Mouse (Mus musculus) yolk sac, embryonic 10.5 days (tissue): Measurements from ENCODE around the gene Pdia3.
"Not testable (repeated sequence)": the region's sequence is repeated elsewhere in the genome, so short reads cannot be mapped to it uniquely, and the experiment has no call there.

Source experiments
- DNase-seq: peaks from one replicate; pipeline ENCODE4 v3.0.0-alpha.2; 2017; ENCODE audit warnings: low spot score

The Pdia3 gene

DNA sequence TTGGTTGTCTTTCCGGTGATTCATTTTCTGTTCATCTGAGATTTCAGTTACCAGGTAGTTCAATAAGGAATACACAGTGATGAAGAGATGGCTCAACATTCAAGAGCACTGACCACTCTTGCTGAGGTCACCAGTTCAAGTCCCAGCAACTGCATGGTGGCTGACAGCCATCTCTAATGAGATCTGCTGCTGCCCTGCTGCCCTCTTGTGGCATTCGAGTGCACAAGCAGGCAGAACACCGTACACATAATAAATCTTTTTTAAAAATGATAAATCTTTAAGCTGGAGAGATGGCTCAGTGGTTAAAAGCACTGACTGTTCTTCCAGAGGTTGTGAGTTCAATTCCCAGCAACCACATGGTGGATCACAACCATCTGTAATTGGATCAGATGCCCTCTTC lies 66.9 kb downstream of the Pdia3 start:
- DNase-seq: no peak

DNA sequence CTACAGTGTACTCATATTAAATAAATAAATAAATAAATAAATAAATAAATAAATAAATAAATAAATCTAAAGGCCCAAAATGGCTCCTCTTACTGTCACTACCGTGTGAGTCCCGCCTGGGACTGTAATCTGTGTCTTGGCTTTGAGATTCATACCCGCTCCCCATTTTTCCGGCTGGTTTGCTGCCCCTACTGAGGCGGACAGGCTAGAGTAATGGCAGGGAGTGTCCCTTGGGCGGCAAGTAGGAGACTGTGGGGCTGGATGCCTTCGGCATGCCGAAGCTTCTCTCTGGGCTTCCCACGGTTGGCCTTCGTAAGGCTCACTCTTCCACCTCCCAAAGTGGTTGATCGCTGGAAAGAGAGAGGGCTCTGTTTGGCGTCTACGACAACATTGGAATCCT lies 67.3 kb downstream of the Pdia3 start:
- DNase-seq: not testable (repeated sequence)

DNA sequence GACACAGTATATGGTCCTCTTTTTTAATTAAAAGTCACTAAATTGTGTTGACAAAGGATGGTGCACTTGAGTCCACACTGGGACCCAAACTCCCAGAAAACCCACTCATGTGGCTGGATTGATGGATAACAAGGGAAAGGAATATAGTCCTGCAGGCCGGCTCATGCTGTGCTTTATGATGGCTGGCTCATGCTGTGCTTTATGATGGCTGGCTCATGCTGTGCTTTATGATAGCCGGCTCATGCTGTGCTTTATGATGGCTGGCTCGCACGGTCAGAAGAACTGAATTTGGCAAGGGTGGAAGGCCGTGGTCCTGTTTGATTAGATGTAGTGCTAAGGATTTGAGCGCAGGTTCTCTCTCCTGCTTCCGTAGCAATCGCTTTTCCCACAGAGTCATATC lies 70.0 kb downstream of the Pdia3 start:
- no peak for DNase-seq

DNA sequence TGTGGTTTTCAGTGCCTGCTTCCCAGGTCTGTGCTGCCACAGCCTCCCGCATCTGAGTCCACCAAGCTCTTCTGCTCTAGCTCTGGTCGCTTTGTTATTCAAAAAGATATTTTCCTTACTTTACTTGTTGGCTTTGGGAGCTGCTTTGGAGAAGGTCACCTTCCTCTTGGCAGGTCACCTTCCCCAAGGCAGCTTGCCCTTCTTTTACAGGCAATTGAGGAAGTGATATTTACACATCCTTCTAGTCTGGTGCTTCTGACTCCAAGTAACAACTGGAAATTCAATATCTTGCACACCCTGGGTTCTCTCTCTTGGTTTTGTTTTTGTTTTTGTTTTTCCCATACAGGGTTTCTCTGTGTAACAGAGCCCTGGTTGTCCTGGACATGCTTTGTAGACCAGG lies 70.8 kb downstream of the Pdia3 start:
- not testable (repeated sequence) for DNase-seq
